Mouse (Mus musculus) embryonic fibroblast, embryonic 13.5 days (primary cell): ENCODE measurements around the gene Ube2s.

Experiments
- CTCF ChIP-seq: IDR thresholded peaks from 2 replicates; pipeline ENCODE4 v1.5.1; 2011; ENCODE audit warnings: mild to moderate bottlenecking, control low read depth, low read length, moderate library complexity, borderline replicate concordance; ENCODE audit not compliant: insufficient read depth
- POLR2A ChIP-seq: IDR thresholded peaks from 2 replicates; pipeline ENCODE4 v1.6.1; 2011; ENCODE audit warnings: low read depth, mild to moderate bottlenecking, control low read depth, low read length, moderate library complexity

- TF ChIP-seq CTCF (no peak), POLR2A (no peak)
Observed at GRCm38 (mm10) chr7:4849372-4849771, 37.0 kb upstream of the Ube2s start.
